Mouse (Mus musculus) intestine, embryonic 14.5 days (tissue): ENCODE measurements around the gene M6pr. TPM values are rescaled to one million over a fixed set of nuclear protein-coding genes. Genes with fewer than 3 reads are reported as not detected.

Source experiments
- ATAC-seq: fragments of 200-750 bp; cut with Nextera tagmentation; replicated peaks from 2 replicates; pipeline ENCODE4 v1.8.0; 2017; ENCODE audit warnings: low read depth, moderate number of reproducible peaks, moderate TSS enrichment, moderate library complexity; ENCODE audit not compliant: low FRiP score, low TSS enrichment
- DNase-seq: peaks from one replicate; pipeline ENCODE4 v3.0.0-alpha.2; 2018; ENCODE audit warnings: low spot score
- H3K27ac ChIP-seq: fragments of 300-500 bp; sonication (generic); 2 replicates; pipeline ENCODE4 v1.5.1; 2014; ENCODE audit warnings: low read depth, mild to moderate bottlenecking, control low read depth
- H3K27me3 ChIP-seq: fragments of 300-500 bp; sonication (generic); replicated peaks from 2 replicates; pipeline ENCODE4 v1.6.1; 2014; ENCODE audit warnings: low read length, control low read depth; ENCODE audit not compliant: control insufficient read depth, insufficient read depth
- H3K36me3 ChIP-seq: fragments of 300-500 bp; sonication (generic); 2 replicates; pipeline ENCODE4 v1.6.1; 2014; ENCODE audit warnings: low read length, control low read depth; ENCODE audit not compliant: control insufficient read depth, insufficient read depth
- H3K4me1 ChIP-seq: fragments of 300-500 bp; sonication (generic); replicated peaks from 2 replicates; pipeline ENCODE4 v1.6.1; 2014; ENCODE audit warnings: low read length, control low read depth, mixed read lengths; ENCODE audit not compliant: control insufficient read depth, insufficient read depth
- H3K4me2 ChIP-seq: fragments of 300-500 bp; sonication (generic); 2 replicates; pipeline ENCODE4 v1.6.1; 2014; ENCODE audit warnings: low read length
- H3K4me3 ChIP-seq: fragments of 300-500 bp; sonication (generic); 2 replicates; pipeline ENCODE4 v1.5.1; 2014; ENCODE audit warnings: low read depth, low read length, control low read depth, mixed read lengths
- H3K9ac ChIP-seq: fragments of 300-500 bp; sonication (generic); 2 replicates; pipeline ENCODE4 v1.6.1; 2014; ENCODE audit warnings: mild to moderate bottlenecking, low read length
- H3K9me3 ChIP-seq: fragments of 300-500 bp; sonication (generic); 2 replicates; pipeline ENCODE4 v1.6.1; 2016; ENCODE audit warnings: low read length, control low read depth; ENCODE audit not compliant: control insufficient read depth
- WGBS: fragments of 180-500 bp; shearing (Covaris S2); extraction: QIAGEN DNeasy Blood & Tissue Kit; methylation state at CpG from one replicate; pipeline ENCODE4 v1.1.7; 2014; 5-methylcytosine and 5-hydroxymethylcytosine counted together
- polyA plus RNA-seq: library from polyadenylated mRNA; unstranded; fragments of >200 nt; fragmentation: Nextera tagmentation; extraction: Ambion mirVana; gene quantifications from 2 replicates; pipeline ENCODE4 v1.2.1, GENCODE M21; 2014

The M6pr gene
- polyA plus RNA-seq, 1 experiment from 2014 or later, result 123 TPM

DNA sequence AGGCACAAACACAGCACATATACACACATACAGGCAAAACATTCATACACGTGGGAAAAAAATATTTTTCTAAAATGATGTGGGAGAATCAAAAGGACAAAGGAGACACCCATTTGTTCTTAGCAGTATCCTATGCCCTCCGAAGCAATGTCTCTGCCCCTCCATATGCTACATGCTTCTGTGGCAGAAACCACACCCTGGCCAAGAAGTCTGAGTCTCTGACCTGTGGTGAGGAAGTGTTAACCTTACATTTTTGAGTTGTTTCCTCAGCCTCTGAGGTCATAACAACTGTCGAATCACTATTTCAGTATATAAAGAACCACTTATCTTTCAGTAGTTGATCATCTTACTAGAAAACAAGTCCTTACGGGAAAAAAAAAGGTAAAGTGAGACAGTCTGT, 5.9 kb upstream of the M6pr start:
- ATAC-seq (no peak), DNase-seq (no peak)
- H3K36me3 ChIP-seq, result no peaks in the 10 kb centered on the region
- H3K27ac ChIP-seq, result no peak overlapping the region
- no peak overlapping the region for H3K9ac ChIP-seq
- no peaks in the 10 kb centered on the region for H3K9me3 ChIP-seq
- WGBS, result 85% methylated on average over 4 of the region's 4 CpGs
- H3K27me3 ChIP-seq, result no peaks in the 10 kb centered on the region
- 0 out of 2 replicates have a peak, but pooled peaks cover 3% of the 10 kb centered on the region for H3K4me1 ChIP-seq
- H3K4me3 ChIP-seq, result no peak overlapping the region
- no peak overlapping the region for H3K4me2 ChIP-seq

GRCm38 (mm10) chr6:122303526-122303925, 5.0 kb upstream of the M6pr start:
- no peaks in the 10 kb centered on the region for H3K9me3 ChIP-seq
- H3K27ac ChIP-seq, result no peak overlapping the region
- ATAC-seq (no peak), DNase-seq (no peak)
- no peak overlapping the region for H3K4me2 ChIP-seq
- H3K27me3 ChIP-seq, result no peaks in the 10 kb centered on the region
- 81% methylated on average over 9 of the region's 9 CpGs for WGBS
- H3K4me1 ChIP-seq, result no peaks in the 10 kb centered on the region
- H3K9ac ChIP-seq, result no peak overlapping the region
- H3K36me3 ChIP-seq, result no peaks in the 10 kb centered on the region
- H3K4me3 ChIP-seq, result no peak overlapping the region

DNA sequence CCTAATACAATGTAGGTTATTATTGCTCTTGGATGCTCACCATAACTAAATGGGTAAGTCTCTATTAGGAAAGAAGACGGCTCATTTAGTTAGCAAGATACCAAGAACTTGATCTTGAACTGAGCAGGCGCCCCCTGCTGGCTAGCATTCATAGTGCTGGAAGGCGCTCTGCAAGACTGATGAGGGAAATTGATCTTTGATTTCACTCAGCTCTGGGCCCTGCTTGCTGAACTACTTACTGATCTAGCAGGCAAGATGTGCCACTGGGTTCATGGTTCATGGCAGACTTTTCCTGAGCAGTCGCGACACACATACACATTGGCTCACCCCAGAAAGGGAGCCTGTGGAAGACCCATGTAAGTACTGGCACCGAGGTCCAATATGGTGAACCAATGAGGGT, 4.2 kb upstream of the M6pr start:
- ATAC-seq (no peak), DNase-seq (peak; percentile 89)
- Histone ChIP-seq H3K9me3 (no peaks in the 10 kb centered on the region), H3K9ac (no peak overlapping the region), H3K27me3 (no peaks in the 10 kb centered on the region), H3K4me3 (no peak overlapping the region), H3K4me2 (no peak overlapping the region), H3K36me3 (no peaks in the 10 kb centered on the region), H3K27ac (no peak overlapping the region), H3K4me1 (no peaks in the 10 kb centered on the region)
- WGBS, result 30% methylated on average over 6 of the region's 6 CpGs

GRCm38 (mm10) chr6:122304790-122305555, 3.5 kb upstream of the M6pr start:
- no peak overlapping the region for H3K4me2 ChIP-seq
- WGBS, result 82% methylated on average over 12 of the region's 12 CpGs
- H3K27me3 ChIP-seq, result no peaks in the 10 kb centered on the region
- peaks cover 5% of the 10 kb centered on the region for H3K4me1 ChIP-seq
- no peak for ATAC-seq
- H3K4me3 ChIP-seq, result no peak overlapping the region
- no peaks in the 10 kb centered on the region for H3K36me3 ChIP-seq
- H3K9me3 ChIP-seq, result no peaks in the 10 kb centered on the region
- no peak overlapping the region for H3K27ac ChIP-seq
- H3K9ac ChIP-seq, result no peak overlapping the region
- DNase-seq, result no peak

GRCm38 (mm10) chr6:122306707-122307106, 1.8 kb upstream of the M6pr start:
- H3K4me3 ChIP-seq, result no peak overlapping the region
- ATAC-seq (no peak), DNase-seq (no peak)
- no peak overlapping the region for H3K4me2 ChIP-seq
- H3K27me3 ChIP-seq, result no peaks in the 10 kb centered on the region
- no peak overlapping the region for H3K27ac ChIP-seq
- H3K4me1 ChIP-seq, result peaks cover 19% of the 10 kb centered on the region
- H3K9me3 ChIP-seq, result no peaks in the 10 kb centered on the region
- no peaks in the 10 kb centered on the region for H3K36me3 ChIP-seq
- 83% methylated on average over 4 of the region's 4 CpGs for WGBS
- no peak overlapping the region for H3K9ac ChIP-seq

GRCm38 (mm10) chr6:122308136-122308504, 400 bp upstream of the M6pr start:
- H3K36me3 ChIP-seq, result peaks cover 8% of the 10 kb centered on the region
- peaks cover 19% of the 10 kb centered on the region for H3K4me1 ChIP-seq
- no peaks in the 10 kb centered on the region for H3K27me3 ChIP-seq
- WGBS, result 54% methylated on average over 6 of the region's 6 CpGs
- H3K27ac ChIP-seq, result no peak overlapping the region; the same call in 1 of the 2 replicates
- ATAC-seq (peak; percentile 22; the same call in 1 of the 2 replicates), DNase-seq (no peak)
- H3K4me2 ChIP-seq, result peak overlapping the region; percentile 89
- peak overlapping the region; percentile 92 for H3K4me3 ChIP-seq
- H3K9ac ChIP-seq, result peak overlapping the region; percentile 3; the same call in 1 of the 2 replicates
- H3K9me3 ChIP-seq, result no peaks in the 10 kb centered on the region

- no peak for ATAC-seq
- 9% methylated on average over 11 of the region's 11 CpGs for WGBS
- Histone ChIP-seq H3K27ac (peak overlapping the region; percentile 82; the same call in 1 of the 2 replicates), H3K4me2 (peak overlapping the region; percentile 89), H3K9ac (peak overlapping the region; percentile 88), H3K4me1 (peaks cover 19% of the 10 kb centered on the region), H3K27me3 (no peaks in the 10 kb centered on the region), H3K36me3 (peaks cover 22% of the 10 kb centered on the region), H3K9me3 (no peaks in the 10 kb centered on the region), H3K4me3 (peak overlapping the region; percentile 92)
- no peak for DNase-seq
These were observed 983 bp downstream of the M6pr start for GRCm38 (mm10) chr6:122309446-122309960.

DNA sequence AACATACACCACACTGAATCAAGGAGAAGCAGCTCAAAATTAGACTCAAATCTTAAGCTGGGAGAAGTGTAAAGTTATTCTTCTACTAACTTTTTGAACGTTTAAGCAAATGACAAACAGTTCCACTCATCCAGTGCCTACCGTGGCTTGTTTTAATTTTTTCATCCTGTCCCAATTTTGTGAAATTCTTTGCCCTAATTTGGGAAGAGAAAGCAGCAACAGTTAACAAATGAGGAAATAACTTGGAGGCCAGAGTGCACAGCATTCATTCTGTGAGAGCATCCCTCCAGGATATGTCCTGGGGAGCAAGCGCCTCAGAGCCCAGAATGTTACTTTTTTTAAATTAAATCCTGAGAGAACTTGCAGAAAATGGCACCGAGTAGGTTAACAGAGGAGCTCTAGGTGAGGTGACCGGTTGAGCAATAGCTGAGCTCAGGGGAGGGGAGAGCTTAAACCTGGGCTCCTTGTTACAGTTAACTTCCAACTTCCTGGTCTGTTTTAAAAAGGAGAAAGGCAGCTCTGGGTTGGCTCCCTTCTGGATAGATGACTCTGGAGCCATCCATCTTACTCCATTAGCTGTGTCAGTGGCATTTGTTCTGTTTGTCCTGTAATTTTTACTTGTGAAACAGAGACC, 1.8 kb downstream of the M6pr start:
- peak overlapping the region; percentile 11; the same call in 1 of the 2 replicates for H3K9ac ChIP-seq
- peak overlapping the region; percentile 89 for H3K4me2 ChIP-seq
- no peaks in the 10 kb centered on the region for H3K27me3 ChIP-seq
- H3K9me3 ChIP-seq, result no peaks in the 10 kb centered on the region
- peak overlapping the region; percentile 92 for H3K4me3 ChIP-seq
- WGBS, result 64% methylated on average over 5 of the region's 5 CpGs
- H3K27ac ChIP-seq, result no peak overlapping the region
- DNase-seq (no peak), ATAC-seq (no peak)
- peaks cover 30% of the 10 kb centered on the region for H3K36me3 ChIP-seq
- peaks cover 19% of the 10 kb centered on the region for H3K4me1 ChIP-seq
